Mouse (Mus musculus) megakaryocyte, embryonic 14.5 days (primary cell): ENCODE measurements around the gene Gm45837.

Experiments used
- FLI1 ChIP-seq: IDR thresholded peaks from 2 replicates; pipeline ENCODE4 v1.6.1; 2012; ENCODE audit warnings: low read length, inconsistent platforms, mixed read lengths
- GATA1 ChIP-seq: IDR thresholded peaks from 3 replicates; pipeline ENCODE4 v1.6.1; 2012; ENCODE audit warnings: mixed read lengths, low read length, inconsistent platforms, borderline replicate concordance

DNA sequence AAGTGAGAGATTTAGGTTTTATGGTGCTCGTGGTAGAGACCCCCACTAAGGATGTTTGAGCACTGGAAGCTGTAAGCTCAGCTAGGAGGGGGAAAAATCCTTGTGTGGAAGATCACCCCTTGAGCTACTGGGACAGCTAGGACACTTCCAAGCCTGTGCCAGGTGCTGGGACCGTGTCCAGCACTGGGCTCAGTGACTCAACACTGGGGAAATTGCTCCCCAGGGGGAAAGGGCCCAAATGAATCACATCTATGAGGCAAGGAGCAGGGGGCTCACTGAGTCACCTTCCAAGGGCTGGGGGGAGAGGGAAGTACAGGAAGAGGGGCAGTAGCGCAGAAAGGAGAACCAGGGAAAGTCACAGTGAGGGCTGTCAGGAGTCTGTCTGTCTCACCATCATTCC lies 39.2 kb downstream of the Gm45837 start:
- TF ChIP-seq GATA1 (no peak), FLI1 (no peak)
